ENCODE assay signal across 8 mouse cellular contexts in the genomic region with DNA sequence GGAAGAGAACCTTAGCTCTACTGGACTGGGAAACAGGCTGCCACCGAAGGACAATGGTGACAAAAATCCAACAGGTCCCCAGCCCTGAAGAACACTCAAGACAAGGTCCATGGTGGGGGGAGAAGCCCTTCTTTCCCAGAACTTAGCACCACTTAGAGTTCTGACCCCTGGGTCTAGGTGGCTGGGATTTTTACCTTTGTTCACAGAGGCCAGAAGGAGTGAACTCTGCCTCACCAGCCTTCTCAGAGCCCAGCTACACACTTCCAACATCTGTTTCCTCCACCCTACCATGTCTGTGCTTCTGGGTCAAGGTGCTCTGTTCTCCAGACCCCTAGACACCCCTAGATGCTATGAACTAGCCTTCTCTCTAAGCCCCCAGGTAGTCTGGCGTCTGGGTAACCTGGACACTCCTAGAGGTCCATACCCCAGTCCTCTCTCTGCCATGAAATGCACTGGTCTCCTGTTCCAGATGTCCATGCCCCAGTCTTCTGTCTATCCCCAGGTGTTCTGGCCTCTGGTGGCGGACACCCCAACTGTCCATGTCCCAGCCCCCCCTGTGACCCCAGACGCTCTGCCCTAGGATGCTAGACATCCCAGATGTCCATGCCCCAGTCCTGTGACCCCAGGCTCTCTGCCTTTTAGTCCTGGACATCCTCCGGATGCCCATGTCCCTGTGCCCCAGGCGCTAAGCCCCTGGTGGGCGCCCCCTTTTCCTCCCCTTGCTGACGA. TPM values are rescaled to one million over a fixed set of nuclear protein-coding genes. Genes with fewer than 3 reads are reported as not detected.
A peak's percentile ranks its signal among the peaks of the same experiment; 100 is the strongest.
DNase-seq lines count a peak whose midpoint lies in the region; ATAC-seq and TF ChIP-seq lines count a peak whose summit lies in the region.

No protein-coding gene starts in this region.

- peaks cover 14% of the 10 kb centered on the region; the same call in 1 of the 2 replicates for H3K4me1 ChIP-seq in kidney, embryonic 14.5 days (ENCODE audit: control insufficient read depth, insufficient read depth, low read length)

- peak overlapping the region; percentile 91 for H3K4me2 ChIP-seq in kidney, embryonic 14.5 days (replicated peaks; ENCODE audit: low read depth, low read length)
- peak overlapping the region; percentile 93 for H3K4me2 ChIP-seq in myocyte (ENCODE audit: low read depth)

- no peak for TF ChIP-seq POLR2A in myocyte (IDR thresholded peaks at IDR 0.05; ENCODE audit: insufficient read length, low read depth)

- whole genome bisulfite sequencing in kidney, embryonic 14.5 days: 15% methylated on average over 8 of the region's 8 CpGs

- no peaks in the 10 kb centered on the region for H3K27me3 ChIP-seq in kidney, embryonic 14.5 days (ENCODE audit: control insufficient read depth, insufficient read depth, low read length)
- H3K27me3 ChIP-seq in myocyte (ENCODE audit: control insufficient read depth, insufficient read depth, insufficient read length): no peaks in the 10 kb centered on the region

- ATAC-seq in erythroblast, adult 5-6 weeks (replicated peaks; ENCODE audit: low FRiP score, poor library complexity, severe bottlenecking): peak; percentile 29
- peak; percentile 61 for ATAC-seq in kidney, embryonic 14.5 days (ENCODE audit: low FRiP score, low TSS enrichment)

- H3K79me2 ChIP-seq in myocyte (ENCODE audit: control insufficient read depth, insufficient read depth): peaks cover 44% of the 10 kb centered on the region

- H3K36me3 ChIP-seq in kidney, embryonic 14.5 days (ENCODE audit: control insufficient read depth, insufficient read depth, low read length): 0 out of 2 replicates have a peak, but pooled peaks cover 3% of the 10 kb centered on the region
- H3K36me3 ChIP-seq in myocyte (ENCODE audit: control insufficient read depth, insufficient read depth): no peaks in the 10 kb centered on the region

- H3K4me3 ChIP-seq in kidney, embryonic 14.5 days (ENCODE audit: low read length): peak overlapping the region; percentile 88
- H3K4me3 ChIP-seq in myocyte: peak overlapping the region; percentile 60

- peak; percentile 10 for DNase-seq in retina, postnatal 1 day
- DNase-seq in retina, embryonic 14.5 days (ENCODE audit: low spot score): no peak
- DNase-seq in ovary, postnatal 14 days (ENCODE audit: low spot score): no peak
- no peak for DNase-seq in testis, postnatal 10 days (ENCODE audit: low spot score)
- DNase-seq in urinary bladder, postnatal 14 days (ENCODE audit: low spot score): no peak

- peak overlapping the region; percentile 19 for H3ac ChIP-seq in myocyte (ENCODE audit: control insufficient read depth, insufficient read length)

- peak overlapping the region; percentile 85 for H3K9ac ChIP-seq in kidney, embryonic 14.5 days (ENCODE audit: low read depth, low read length)

- H3K27ac ChIP-seq in kidney, embryonic 14.5 days (ENCODE audit: low read depth, low read length): no peak overlapping the region

- no peaks in the 10 kb centered on the region for H3K9me3 ChIP-seq in kidney, embryonic 14.5 days (ENCODE audit: control insufficient read depth, low read length)

TF ChIP-seq in myocyte, 11 proteins besides CTCF, POLR2A, EP300 and RAD21:
- TF ChIP-seq MAX (IDR thresholded peaks at IDR 0.05; ENCODE audit: low read depth) (no peak), USF1 (IDR thresholded peaks at IDR 0.05; ENCODE audit: low read depth) (no peak), POLR2AphosphoS2 (IDR thresholded peaks at IDR 0.05; ENCODE audit: insufficient read length, low read depth) (no peak), E2F4 (IDR thresholded peaks at IDR 0.05; ENCODE audit: insufficient read depth) (no peak)
TF ChIP-seq in myocyte: peak in this region for 0.

RNA-seq across cellular contexts. Expression of gene Arfgap3, which starts 0.7 kb away (rescaled TPM):
- total RNA-seq in erythroblast, adult 5-6 weeks (2015; ENCODE audit: low replicate concordance): 44.1 and 50.7 TPM in 2 replicates
- total RNA-seq in erythroblast, adult 5-6 weeks (2017; ENCODE audit: low replicate concordance): 49.2 and 63.3 TPM in 2 replicates
- 25.7 and 33.3 TPM in 2 replicates for polyA plus RNA-seq in kidney, embryonic 14.5 days (2014; fragmentation: Nextera tagmentation; extraction: Ambion mirVana)
- 45.3 TPM for polyA plus RNA-seq in myocyte (2012; fragmentation: generic; extraction: Trizol)
